Mouse (Mus musculus) right cerebral cortex, adult 2 months (tissue): ENCODE measurements around the gene Lbp.

Experiments
- DNase-seq, 2 experiments: peaks; one replicate each; pipeline ENCODE4 v3.0.0; 2021 to 2022; ENCODE audit warnings: low spot score in 2 of 2

Lbp gene

GRCm38 (mm10) chr2:158305948-158306695 is at the start of gene Lbp:
Lbp (plus strand) TSS chr2:158306493.
- DNase-seq: no peak

- DNase-seq: no peak
These were observed 49.4 kb upstream of the Lbp start for GRCm38 (mm10) chr2:158256894-158257293.

DNA sequence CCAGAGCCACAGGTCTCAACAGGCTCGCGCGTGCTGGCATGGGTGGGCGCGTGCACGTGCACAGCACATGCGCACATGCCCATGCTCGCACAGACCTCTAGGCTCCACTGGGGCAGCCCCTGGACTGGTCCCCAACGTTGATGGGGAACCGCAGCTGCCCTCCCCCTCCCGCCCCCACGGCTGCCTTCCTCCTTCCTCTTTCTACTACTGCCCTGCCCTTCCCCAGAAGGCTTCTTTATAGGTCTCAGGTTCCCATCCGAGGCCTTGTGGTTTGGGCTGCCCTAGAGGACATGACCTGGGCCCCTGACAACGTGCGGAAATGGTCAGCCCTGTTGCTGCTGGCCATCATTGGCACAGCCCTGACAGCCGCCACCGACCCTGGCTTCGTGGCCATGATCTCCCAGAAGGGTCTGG is 48.3 kb upstream of the Lbp start, which contains the start of gene Bpi:
Bpi (plus strand) TSS at position 90 of the 414 bp plus-strand sequence.
- no peak for DNase-seq

DNA sequence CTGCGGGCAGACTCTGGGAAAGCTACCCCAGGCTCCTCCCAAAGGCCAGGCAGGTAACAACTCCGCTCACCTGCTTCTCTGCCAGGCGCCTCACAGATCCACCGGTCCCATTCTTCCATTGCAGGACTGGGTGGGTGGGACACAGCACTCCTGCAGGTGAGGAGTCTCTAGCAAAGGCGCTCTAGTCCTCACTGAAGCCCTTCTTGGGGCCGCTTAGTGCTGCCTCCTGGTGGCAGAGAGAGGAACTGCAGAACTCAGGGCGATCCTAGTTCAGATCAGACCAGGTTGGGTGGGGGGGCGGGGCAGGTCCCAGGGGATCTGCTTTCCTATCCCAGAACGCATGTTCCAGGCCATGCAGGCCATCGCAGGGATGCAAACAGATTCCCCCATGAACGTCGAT is 47.5 kb upstream of the Lbp start:
- DNase-seq: peak; percentile 43 to 44

GRCm38 (mm10) chr2:158259498-158259897 is 46.8 kb upstream of the Lbp start:
- no peak for DNase-seq

GRCm38 (mm10) chr2:158264877-158265276 is 41.4 kb upstream of the Lbp start:
- DNase-seq: peak; percentile 52 to 58

- DNase-seq: no peak
These were observed 36.3 kb upstream of the Lbp start for GRCm38 (mm10) chr2:158270017-158270416.

- DNase-seq: no peak
These were observed 32.6 kb upstream of the Lbp start for GRCm38 (mm10) chr2:158273646-158274045.

DNA sequence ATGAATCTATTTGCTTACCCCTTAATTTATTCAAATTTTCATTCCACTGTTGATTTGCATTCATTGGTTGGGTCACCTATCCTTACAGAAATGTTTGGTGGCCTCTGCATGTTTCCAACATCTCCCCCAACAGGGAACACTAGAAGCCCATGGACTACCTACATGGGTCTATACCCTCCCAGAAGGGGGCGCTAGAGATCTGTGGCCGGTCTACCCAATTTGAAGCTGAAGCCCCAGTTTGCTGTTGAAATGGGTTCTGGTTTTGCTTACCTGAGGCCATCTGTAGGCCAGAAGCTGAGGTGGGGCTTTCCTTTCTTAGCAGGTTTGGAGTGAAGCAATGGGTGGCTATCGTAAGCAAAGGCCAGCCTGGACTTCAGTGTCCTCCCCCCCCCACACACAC is 30.9 kb upstream of the Lbp start:
- no peak for DNase-seq

- no peak for DNase-seq
These were observed 30.5 kb upstream of the Lbp start for GRCm38 (mm10) chr2:158275811-158276210.

DNA sequence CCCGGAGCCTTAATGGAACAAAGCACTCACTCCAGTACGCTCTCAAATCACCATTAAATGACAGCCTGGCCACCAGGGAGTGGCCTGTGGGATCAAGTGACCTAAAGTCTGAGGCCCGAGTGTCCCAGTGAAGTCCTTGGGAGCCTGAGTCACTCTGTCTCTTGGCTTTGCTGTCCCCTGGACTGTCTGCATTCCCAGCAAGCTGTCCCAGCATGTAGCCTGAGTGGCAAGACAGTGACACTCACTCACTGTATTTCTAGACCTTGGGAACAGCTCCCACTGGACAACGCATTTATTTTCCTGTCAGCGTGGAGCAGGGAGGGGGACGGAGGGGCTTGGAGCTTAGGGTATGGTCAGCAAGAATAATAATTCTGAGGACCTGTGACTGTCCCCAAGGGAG is 29.8 kb upstream of the Lbp start:
- DNase-seq: no peak

GRCm38 (mm10) chr2:158276878-158277277 is 29.4 kb upstream of the Lbp start:
- DNase-seq: no peak

- no peak for DNase-seq
These were observed 26.6 kb upstream of the Lbp start for GRCm38 (mm10) chr2:158279656-158280055.

GRCm38 (mm10) chr2:158281497-158282205 is 24.6 kb upstream of the Lbp start:
- no peak for DNase-seq

DNA sequence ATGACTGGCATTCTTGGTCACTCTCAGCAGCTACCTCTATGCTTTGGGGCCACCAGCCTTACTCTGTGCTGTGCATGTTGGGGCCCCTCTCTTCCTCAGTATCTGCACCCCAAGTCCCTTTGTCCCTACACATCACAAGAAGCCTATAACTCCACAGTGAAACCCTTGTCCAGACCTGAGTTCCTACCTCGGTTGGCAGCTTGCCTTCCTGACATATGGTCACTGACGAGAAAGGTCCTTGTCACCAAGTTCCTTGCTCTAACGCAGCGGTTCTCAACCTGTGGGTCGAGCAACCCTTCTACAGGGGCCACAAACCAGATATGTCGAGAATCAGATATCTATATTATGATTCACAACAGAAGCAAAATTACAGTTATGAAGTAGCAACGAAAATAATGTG is 23.2 kb upstream of the Lbp start:
- DNase-seq: no peak

GRCm38 (mm10) chr2:158283771-158284170 is 22.5 kb upstream of the Lbp start:
- no peak for DNase-seq

DNA sequence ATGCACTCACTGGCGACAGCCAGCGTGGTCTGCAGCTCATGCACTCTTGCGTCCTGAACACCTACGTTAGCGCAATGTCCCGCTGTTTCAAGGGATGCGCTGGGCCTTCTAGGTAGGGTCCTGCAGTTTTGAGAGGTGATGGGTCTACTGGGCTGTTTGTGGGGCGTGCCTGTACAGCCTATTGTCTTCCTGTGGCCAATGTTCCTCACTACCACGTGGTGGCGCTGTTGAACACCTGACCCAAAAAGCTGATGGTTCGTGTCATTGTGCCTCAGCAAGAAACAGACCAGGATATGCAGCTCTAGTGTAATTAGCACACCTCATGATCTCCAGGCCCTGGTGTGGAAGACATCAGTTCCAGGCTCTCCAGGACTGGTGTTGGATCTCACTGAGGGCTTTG is 21.7 kb upstream of the Lbp start:
- peak; percentile 42 to 46 for DNase-seq

- peak; percentile 16 to 21 for DNase-seq
These were observed 20.6 kb upstream of the Lbp start for GRCm38 (mm10) chr2:158285655-158286054.

- no peak for DNase-seq
These were observed 10.6 kb upstream of the Lbp start for GRCm38 (mm10) chr2:158295700-158296099.

DNA sequence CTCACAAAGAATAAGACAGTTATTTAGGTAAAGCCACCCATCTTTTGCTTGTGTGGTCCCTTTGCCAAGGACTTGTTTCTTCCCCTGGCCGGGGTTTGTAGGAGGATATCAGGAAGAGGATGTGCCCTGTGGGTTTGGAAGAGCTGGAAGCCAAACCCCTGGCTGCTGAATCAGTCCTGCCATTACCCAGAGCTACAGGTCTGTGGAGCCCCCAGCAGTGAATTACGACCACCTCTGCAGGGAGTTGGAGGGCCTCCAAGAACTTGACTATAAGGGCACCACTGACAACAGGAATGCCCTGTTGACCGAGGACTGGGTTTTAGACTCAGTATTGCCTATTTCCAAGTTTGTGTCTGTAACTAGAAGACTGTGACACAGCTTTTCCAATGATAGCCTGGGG is 7.1 kb upstream of the Lbp start:
- DNase-seq: no peak

- no peak for DNase-seq
These were observed 6.6 kb upstream of the Lbp start for GRCm38 (mm10) chr2:158299731-158300130.

DNA sequence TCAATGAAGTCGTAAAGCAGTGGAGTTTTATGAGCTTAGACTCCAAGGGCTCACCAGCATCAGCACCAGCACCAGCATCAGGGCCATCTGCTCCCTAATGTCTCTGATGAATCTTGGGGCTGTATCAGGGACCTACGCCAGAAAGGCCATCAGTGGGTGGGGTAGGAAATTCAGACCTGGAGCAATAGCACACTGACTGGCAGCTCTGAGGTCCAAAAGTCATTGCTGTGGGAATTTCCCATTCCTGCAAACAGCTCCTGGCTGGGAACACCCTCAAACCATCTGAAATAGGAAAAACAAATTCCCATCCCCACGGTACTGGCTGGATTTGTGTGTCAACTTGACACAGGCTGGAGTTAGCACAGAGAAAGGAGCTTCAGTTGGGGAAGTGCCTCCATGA is 3.5 kb upstream of the Lbp start:
- DNase-seq: no peak

DNA sequence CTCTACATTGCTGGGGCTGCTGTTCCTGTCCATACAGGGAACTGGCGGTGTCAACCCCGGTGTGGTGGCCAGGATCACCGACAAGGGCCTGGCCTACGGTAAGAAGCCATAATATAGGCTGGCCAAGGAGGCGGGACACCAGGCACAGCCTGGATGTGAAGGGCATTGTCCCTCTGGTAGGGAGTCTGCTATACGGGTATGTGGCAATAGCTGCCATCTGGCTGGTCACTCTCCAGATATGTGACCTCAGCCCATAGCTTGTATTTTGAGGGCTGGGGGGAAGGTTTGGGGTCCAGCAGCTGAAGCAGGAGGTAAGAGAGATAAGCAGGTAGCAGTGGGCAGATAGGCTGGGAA is 380 bp downstream of the Lbp start:
- no peak for DNase-seq
